Mouse (Mus musculus): ENCODE measurements around the gene Chrm5.
A peak's percentile ranks its signal among the peaks of the same experiment; 100 is the strongest.

Gene Chrm5

GRCm38 (mm10) chr2:112480669-112481068 lies at the start of gene Chrm5:
Gene Chrm5, minus strand, starts transcription at chr2:112480769.
- no peak for DNase-seq

DNA sequence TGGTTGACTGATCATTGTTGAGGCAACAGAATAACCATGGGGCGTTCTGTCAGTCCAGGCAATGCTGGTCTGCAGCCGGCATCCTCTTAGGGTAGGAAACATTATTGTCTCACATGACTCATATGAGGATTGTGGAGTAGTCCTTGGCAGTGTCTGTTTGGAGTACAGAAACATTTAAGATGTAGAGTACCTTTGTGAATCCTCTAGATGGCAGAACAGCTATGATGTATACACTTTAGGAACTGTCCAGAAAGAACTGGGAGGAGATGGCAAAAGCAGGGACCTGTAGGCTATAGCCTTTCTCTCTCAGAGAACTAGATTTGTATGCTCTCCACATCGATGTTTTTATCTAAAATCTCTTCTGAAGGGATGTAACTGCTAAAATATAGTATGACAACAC lies 46.4 kb upstream of the Chrm5 start:
- DNase-seq: peak; percentile 13

DNA sequence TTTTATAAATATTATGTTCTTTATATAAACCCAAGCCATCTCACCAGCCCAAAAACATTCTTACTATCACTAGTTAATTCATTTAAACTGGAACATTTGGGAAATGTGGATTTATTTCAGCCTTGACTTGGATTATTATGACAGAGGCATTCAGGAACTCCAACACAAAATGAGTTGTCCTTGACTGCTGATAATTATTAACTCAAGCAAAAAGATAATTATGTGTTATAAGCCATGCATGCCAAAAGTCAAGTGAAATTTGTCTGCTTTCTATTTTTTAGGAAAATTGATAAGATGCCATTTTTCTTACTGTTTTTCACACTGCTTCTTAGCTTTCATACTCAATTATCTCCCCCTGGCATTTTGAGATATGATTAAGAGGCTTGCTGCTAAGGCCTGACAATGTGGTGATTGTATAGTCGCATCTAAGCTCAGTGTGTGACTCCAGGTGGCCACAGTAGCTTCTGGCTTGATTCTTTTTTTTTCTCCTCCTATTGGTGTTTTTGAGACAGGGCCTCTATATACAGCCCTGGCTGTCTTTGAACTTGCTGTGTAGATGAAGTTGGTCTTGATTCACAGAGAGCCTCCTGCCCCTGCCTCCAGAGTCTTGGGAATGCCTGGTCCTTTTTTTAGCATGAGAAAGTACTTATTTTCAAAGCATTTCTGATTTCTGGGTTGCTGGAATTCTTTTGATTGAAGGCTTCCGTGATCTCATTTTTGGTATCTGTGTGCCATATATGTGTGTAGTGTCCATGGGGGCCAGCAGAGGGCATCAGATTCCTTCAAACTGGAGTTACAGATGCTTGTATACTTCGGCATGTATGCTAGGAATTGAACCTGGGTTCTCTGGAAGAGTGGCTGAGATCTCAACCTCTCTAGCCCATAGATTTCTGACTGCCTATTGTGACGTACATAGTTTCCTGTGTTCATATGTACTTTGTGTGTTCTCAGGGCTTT lies 40.2 kb upstream of the Chrm5 start:
- DNase-seq: peak; percentile 19

DNA sequence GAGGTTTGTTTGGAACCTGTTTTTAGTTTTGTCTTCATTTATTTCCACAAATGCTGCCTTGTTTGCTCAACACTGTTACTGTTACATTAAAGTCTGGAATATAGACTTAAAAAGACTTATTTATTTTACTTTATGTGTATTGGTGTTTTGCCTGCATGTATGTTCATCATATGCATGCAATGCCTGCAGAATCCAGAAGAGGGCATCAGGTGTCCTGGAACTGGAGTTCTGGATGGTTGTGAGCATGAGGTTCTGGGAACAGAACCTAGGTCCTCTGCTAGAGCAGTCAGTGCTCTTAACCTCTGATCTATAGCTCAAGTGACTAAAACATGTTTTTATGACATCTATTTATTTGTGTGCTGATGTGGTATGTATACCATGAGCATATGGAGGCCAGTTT lies 38.0 kb upstream of the Chrm5 start:
- DNase-seq: peak; percentile 25

- peak; percentile 51 for DNase-seq
Observed at GRCm38 (mm10) chr2:112517218-112517617, 36.6 kb upstream of the Chrm5 start.

GRCm38 (mm10) chr2:112516728-112517127 lies 36.2 kb upstream of the Chrm5 start:
- peak; percentile 55 for DNase-seq

DNA sequence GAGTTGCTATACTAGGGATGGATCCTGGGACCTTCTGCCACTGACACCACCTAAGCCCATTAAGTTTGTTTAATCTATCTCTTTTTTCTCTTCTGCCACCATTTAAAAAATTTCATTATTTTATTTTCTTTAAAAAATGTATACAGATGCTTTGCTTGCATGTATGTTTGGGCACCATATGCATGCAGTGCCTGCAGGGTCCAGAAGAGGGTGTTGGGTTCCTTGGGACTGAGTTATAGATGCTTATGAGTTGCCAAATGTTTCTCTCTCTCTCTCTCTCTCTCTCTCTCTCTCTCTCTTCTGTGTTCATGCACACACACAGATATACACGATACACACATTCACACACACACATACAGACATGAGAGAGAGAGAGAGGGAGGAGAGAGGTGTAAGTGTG lies 32.5 kb upstream of the Chrm5 start:
- peak; percentile 34 for DNase-seq

DNA sequence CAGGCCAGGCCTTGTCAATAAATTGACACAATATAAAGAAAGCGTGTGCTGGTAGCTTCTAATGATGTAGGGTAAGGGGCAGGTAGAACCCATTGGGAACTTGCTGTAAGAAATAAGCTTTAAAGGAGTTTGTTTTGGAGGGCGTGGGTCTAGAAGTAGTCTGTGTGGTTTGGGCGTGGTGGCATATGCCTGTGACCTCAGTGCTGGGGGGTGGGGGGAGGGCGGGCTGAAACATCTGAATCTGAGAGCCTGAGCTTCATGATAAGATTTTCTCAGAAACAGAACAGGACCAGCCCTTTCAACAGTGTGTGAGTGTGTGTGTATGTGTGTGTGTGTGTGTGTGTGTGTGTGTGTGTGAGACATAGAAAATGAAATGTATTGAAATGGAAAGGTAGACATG lies 29.6 kb upstream of the Chrm5 start:
- peak; percentile 68 for DNase-seq

GRCm38 (mm10) chr2:112507444-112507843 lies 26.9 kb upstream of the Chrm5 start:
- DNase-seq: no peak

- DNase-seq: no peak
Observed at GRCm38 (mm10) chr2:112506841-112507435, 26.4 kb upstream of the Chrm5 start.

DNA sequence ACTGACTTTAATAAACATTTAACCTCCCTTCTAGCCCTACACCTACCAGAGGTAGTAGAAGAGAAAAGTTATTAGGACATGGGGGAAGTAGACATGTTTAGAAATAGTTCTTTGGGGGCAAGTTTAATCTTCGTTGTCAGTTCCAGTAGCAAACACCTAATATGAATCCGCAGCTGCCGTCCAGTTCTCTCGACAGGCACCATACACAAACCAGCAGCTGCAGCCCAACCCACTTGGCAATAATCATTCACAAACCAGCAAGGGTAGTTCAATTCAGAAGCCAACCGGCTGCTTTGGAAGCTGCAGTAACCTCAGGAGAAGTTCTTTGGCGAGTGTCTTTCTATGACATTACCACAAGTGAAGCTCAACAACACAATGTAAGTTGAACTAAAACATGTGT lies 23.4 kb upstream of the Chrm5 start:
- DNase-seq: no peak

DNA sequence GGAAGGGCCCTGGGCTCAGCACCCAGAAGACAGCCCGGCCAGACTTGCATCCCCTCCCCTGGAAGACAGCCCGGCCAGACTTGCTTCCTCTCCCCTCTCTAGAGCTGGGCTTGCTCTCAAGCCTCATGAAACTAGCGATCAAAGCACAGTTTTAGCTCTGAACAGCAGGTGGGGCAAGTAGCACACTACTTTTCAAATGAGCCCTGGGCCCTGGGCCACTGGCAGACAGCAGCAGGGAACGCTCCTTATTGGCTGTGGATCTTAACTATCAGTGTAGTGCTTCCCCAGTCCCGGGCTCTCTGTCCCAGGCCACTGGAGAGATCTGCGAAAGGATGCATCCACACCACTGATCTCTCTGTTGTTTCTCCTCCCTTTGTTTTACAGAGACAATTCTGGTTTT lies 20.6 kb upstream of the Chrm5 start:
- DNase-seq: peak; percentile 97

- peak; percentile 87 for DNase-seq
Observed at GRCm38 (mm10) chr2:112497851-112498250, 17.3 kb upstream of the Chrm5 start.

GRCm38 (mm10) chr2:112493539-112494260 lies 13.1 kb upstream of the Chrm5 start:
- no peak for DNase-seq

DNA sequence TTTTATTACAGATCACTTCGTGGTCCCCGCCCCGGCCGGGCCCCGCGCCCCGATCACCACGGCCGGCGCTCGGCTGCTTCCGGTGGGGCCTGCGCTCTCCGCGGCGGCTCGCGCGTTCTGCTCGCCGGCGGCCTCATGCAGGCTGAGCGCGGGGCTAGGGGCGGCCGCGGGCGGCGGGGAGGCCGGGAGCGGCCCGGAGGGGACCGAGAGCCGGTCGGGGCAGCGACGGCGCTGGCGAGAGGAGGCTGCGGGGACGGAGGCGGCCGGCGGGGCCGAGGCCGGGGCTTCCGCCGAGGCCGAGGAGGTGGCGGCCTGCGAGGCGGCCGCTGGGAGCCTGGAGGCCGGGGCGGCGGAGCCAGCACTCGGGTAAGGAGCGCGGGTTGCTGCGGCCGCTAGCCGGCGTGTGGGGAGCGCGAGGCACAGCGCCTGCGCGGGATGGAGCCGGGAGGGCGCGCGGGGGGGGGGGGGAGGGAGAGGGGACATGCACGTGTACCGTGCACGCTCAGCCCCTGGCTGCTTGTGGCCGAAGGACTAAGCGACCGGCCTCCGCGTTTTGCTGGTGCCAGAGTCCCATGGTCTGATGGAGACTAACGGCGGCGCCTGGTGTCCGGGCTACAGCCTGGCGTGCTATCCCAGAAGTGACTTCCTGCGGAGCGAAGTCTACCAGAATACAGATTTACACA lies 12.4 kb upstream of the Chrm5 start, which contains the start of gene Aven:
Gene Aven, plus strand, starts transcription at position 109 of the 683 bp plus-strand sequence.
- peak; percentile 99 for DNase-seq

DNA sequence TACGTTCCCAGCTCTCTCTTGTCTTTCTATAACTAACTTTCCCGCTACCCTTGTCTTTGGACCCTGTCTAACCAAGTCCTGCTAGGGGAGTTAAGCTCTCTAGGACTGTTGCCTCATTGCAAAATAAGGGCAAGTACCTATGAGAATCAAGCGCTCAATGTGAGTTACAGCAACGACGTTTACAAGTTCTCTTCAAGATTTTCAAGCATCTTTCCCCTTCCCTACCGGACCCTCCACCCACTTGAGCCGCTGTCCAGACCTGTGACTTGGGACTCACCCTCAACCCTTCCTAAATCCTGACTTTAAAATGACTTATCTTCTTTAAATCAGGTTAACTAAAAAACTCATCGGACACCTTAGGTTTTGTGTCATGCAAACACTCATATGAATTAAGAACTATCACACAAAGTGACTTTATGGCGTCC lies 11.9 kb upstream of the Chrm5 start:
- no peak for DNase-seq

DNA sequence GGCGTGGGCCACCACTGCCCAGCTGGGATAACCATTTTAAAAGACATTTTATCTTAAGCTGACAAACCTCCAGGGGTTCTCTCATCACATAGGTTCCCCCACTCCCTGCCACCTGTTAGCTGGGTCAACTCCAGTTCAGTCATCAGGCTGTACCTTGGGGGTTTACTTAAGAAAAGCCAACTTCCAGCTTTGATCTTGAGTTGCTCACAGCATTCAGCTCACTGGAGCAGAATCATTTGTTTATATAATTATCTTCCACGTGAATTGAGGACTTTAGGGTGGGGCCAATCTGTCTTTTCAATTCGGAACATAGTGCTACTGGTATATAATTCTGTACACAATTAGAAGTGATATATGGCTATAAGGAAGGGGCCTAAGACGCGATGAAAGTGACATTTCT lies 11.1 kb upstream of the Chrm5 start:
- no peak for DNase-seq

DNA sequence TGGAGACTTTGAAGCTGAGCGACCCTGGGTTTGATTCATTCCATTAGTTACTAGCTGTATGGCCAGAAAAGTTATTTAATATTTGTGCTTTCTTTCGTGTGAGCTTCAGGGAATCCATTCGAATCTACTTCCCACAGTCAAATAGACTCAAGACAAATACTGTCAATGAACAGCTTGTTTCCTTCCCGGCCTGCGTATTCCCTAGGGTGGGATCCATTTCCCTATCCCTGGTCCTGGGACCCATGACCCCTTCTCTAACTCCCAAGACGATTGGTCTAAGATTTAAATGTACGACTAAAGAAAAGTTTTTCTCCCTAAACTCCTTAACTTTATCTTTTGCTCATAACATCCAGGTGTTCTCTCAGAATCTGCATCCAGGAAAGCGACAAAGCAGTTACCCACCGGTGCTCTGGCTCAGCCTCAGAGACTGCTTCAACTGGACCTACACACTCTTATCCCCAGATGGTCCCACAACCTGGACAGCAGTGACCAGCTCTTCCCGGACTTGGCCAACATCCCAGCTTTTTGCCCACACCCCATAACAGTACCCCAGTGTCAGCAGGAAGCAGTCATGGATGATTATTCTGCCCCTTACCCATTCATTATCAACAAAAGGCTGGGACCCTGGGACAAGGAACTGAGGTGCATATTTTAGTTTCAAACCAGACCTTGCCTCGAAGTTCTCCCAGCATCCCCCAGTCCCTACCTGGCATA lies 10.1 kb upstream of the Chrm5 start:
- peak; percentile 91 for DNase-seq

- DNase-seq: peak; percentile 95
Observed at GRCm38 (mm10) chr2:112484886-112485285, 4.3 kb upstream of the Chrm5 start.

GRCm38 (mm10) chr2:112483334-112483651 lies 2.7 kb upstream of the Chrm5 start:
- DNase-seq: peak; percentile 90

- DNase-seq: peak; percentile 79
Observed at GRCm38 (mm10) chr2:112482533-112483333, 2.2 kb upstream of the Chrm5 start.

Data from heart, adult 11 months (tissue).